Mouse (Mus musculus) left cerebral cortex, adult 18-20 months (tissue): ENCODE measurements around the gene Efna4. TPM values are rescaled to one million over a fixed set of nuclear protein-coding genes. Genes with fewer than 3 reads are reported as not detected.

Experiments used
- DNase-seq, 2 experiments: peaks; one replicate each; pipeline ENCODE4 v3.0.0; 2021 to 2022; ENCODE audit warnings: low spot score in 2 of 2, mixed read lengths in 1 of 2
- total RNA-seq, 2 experiments: library from RNA; stranded (reverse); gene quantifications; 2 replicates each; pipeline ENCODE4 v1.2.3; 2021

Efna4 gene
- total RNA-seq, 2 experiments from 2014 or later: 0.28 TPM; not detected in 1

DNA sequence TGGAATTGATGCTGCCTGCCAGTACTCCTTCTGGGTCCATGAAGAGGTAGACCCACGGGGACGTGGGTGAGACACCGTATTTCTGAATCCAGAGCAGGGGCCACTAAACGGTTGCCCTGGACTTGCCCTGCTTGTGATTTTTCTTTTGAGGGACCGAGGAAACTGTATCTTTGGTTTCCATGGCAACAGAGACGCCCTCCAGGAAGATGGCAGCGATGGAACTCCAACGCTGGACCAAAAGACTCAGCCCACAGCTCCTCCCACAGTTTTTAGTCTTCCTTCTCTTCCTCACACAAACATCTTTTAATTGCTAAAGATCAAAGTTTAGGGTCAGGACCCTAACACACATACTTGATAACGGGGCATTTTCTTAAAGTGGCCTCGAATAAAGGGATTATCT is 5.8 kb downstream of the Efna4 start:
- no peak for DNase-seq

DNA sequence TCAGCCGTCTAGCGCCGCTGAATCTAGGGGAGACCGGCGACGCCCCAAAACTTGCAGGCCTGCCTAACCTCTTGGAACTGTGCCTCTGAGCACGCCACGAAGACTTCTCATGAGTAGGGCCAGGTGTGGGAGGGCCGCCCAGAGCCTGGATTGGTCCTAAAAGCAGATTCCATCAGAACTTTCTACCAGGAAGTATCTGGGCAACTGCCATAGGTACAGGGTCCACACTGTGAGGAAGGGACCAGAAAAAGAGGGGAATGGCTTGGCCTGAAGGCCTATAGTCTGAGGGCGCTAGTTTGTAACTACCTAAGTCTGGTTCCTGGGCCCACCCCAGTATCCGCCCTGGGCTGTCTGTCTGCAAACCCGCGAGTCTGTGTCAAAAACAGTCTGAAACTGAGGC is 6.3 kb downstream of the Efna4 start:
- no peak for DNase-seq

- no peak for DNase-seq
These were observed 6.9 kb downstream of the Efna4 start for GRCm38 (mm10) chr3:89330948-89331347.

- no peak for DNase-seq
These were observed 7.5 kb downstream of the Efna4 start for GRCm38 (mm10) chr3:89330346-89330745.

GRCm38 (mm10) chr3:89328623-89329022 is 9.2 kb downstream of the Efna4 start:
- DNase-seq: no peak

GRCm38 (mm10) chr3:89327371-89327870 is 10.4 kb downstream of the Efna4 start:
- DNase-seq: no peak

DNA sequence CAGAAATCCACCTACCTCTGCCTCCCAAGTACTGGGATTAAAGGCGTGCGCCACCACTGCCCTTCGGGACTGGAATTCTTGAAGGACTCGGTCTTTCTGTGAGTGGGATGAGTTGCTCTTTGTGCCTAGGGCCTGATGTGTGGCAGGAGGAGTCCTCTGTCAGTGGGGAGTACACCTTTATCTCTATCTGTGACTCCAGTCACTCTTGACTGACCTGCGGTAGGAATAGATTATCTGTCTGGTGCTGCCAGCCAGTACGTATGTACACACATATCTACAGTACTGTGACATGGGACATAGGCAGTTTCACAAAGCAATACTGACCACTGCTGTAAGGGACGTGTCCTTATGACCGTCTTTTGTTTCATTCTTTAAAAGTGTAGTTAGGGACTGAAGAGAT is 11.9 kb downstream of the Efna4 start:
- no peak for DNase-seq

DNA sequence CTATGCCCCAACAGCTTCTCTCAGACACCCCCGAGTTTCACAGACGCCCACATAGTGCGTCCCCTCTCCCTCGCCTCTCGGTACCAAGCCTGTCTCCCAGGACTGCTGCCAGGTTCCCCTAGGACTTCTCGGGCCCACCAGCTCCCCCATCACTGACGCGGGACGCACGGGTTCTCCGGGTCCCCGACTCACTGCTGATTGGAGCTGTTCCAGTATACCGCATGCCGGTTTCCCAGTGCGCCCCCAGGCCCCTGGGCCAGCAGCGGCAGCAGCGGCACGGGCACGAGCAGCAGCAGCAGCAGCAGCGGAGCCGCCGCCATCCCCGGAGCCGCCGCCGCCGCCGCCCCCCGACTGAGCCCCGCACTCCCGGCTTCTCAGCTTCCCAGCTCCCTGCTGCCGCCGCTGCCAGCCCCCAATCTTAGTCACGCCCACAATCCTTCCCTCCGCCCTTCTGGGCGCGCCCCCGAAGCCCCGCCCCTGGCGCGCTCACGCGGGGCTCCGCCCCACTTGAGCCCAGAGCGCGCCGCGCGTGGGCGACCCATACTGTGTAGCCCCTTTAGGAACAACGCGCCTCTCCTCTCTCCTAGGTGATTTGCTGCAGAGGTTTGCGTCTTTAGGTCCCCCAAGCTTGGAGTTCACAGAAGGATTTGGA is 15.2 kb downstream of the Efna4 start, which contains the start of gene Efna3:
Efna3 (minus strand) TSS at position 452 of the 652 bp plus-strand sequence.
- DNase-seq: peak; percentile 80 to 89

DNA sequence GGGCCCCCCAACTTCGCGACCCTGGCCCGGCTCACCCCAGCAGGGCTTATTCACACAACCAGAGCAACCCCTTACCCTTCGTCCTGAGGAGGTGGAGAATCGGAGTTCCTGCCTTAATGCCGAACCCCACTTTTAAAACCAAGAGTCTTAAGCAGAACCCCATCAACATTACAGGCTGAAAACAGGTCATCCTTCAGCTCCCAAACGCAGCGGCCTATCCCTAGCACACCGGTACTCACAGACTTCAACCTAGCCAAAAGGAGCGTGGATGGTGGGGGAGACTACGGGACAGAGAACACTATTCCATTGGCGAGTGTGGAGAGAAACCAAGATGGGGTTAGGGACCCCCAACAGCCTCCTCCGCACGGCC is 15.7 kb downstream of the Efna4 start:
- DNase-seq: no peak

DNA sequence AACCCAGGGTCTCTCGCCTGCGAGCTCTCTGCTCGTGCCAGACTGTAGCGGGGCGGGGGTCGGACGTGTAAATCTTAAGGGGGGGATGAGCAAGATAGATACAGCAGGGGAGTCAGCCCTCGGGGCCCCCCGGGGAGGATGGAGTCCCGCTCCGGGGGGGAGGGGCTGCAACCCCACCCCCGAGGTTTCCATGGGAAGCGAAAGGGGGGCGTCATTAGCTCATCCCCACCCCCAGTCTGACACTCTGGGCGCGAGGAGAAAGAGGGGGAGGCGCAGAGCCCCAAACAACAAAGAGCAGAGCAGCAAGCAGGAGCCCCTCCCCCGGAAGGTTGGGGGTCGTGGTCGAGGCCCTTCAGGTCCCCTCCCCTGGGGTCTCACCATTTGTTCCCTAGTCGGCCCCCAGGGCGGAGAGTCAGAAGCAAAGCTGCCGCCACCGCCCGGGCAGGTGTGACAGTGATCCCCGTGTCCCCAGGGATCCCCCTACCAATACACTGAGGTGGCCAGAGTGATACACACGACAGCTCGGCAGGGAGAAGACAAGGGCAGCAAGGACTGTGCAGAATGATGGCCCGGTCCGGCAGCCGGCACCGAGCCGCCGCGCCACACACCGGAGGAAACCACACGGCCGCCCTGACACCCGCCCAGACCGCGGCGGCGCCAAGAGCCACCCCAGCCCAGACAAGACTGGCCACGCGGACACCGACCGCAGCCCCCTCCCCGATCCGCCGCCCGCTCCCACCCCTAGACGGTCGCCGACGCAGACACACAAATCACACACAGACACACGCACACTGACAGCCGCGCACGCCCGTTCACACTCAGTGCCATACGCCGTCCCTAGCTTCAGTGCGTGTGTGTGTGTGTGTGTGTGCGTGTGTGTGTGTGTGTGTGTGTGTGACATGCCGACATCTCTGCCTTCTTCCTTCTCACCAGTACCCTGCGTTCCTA is 16.4 kb downstream of the Efna4 start:
- peak in 1 of 2 experiments; percentile 52 for DNase-seq

- peak; percentile 57 to 60 for DNase-seq
These were observed 17.1 kb downstream of the Efna4 start for GRCm38 (mm10) chr3:89320581-89321182.

DNA sequence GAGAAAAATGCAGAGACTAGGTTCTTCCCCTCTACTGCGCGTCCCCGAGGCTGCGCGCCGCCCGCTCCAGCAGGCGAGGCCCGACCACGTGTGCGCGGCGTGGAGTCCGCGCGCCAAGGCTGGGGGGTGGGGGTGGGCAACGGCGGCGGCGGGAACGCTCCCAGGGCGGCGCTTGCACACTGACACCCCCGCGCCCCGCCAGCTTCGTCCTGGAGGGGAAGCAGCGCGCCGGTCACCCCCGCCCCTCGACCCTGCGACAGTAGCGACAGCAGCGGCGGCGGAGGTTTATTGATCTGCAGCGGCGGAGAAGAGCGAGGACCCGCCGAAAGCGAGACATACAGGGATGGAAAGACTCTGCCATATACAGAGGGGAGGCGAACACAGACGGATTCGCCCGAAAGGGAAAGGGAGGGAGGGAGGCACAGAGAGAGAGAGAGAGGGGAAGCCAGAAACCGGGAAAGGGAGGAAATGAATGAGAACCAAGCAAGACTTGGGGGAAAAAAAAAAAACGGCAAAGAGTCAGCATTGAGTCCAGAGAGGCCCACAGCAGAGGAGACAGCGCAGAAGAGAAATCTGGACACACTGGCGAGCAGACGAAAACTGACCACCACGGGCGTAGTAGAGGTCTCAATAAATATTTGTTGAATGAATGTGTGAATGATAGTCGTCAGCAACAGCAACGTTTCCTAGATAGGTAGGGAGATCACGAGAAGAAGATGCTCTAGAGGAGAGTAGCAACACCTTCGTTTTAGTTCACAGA is 18.1 kb downstream of the Efna4 start:
- peak in 1 of 2 experiments; percentile 74 for DNase-seq

DNA sequence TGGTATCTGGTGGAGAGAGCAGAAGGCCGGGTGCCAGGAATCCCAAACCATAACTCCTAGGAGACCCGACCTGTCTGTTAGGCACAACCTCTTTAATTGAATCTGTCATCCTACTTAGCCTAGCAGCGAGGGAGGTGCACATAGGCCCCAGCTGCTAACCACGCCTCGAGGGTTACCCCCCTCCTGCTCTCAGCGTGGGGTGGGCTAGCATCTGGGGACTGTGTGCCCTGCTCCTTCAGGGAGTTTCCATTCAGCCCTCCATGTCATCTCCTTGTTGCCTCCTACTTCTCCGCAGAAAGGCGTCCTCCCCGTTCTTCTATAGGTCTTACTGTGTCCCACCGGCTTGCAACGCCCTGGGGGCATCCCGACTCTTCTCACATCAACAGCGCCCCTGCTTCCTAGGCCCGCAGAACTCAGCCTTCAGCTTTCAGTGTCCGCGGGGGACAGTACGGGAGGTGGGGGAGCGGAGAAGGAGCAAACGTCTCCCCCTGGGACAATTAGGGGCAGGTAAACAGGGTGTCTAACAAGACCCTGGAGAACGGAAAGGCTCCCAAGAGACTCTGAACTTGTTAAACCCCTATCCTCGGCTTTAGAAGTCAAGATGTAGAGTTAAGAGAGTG is 18.7 kb downstream of the Efna4 start:
- DNase-seq: no peak

GRCm38 (mm10) chr3:89318316-89318715 is 19.5 kb downstream of the Efna4 start:
- DNase-seq: no peak

GRCm38 (mm10) chr3:89317246-89317645 is 20.6 kb downstream of the Efna4 start:
- DNase-seq: peak in 1 of 2 experiments; percentile 49

- peak; percentile 88 to 93 for DNase-seq
These were observed 21.0 kb downstream of the Efna4 start for GRCm38 (mm10) chr3:89316833-89317232.

DNA sequence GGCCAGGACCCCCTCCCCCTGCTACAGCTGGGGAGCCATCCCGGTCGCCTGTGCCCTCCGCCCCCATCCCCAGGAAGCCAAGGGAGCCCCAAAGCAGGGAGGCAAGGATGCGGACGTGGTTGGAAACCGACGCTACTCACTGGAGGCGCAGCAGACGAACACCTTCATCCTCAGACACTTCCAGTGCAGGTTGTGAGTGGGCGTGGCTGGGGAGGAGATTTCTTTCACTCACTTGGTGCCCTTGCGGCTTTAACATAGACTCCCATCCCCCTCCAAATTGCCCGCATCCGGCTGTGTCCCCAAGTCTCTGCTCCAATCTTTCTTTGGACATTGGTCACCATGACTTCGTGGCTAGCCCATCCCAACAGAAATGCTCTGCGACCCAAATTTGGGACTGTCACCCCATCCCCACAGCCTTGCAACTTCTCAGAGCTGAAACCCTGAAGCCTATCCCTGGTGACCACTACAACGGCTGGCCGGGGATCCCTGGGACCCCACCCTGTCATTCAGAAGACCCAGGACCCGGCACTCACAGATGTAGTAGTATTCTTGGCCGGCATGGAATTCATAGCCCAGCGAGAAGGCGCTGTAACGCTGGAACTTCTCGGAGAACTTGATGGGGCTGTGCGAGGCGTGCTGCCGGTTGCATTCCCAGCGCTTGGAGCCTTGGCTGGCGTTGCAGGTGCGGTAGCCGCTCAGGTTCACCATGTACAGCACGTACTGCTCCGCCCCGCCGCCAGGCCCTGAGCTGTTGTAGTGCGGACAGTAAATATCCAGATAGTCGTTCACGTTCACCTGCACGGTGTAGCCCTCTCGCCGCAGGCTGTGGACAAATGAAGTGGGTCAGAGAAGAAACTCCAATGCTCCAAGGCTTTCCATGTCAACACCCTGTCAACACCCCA is 21.6 kb downstream of the Efna4 start:
- peak in 1 of 2 experiments; percentile 35 for DNase-seq

DNA sequence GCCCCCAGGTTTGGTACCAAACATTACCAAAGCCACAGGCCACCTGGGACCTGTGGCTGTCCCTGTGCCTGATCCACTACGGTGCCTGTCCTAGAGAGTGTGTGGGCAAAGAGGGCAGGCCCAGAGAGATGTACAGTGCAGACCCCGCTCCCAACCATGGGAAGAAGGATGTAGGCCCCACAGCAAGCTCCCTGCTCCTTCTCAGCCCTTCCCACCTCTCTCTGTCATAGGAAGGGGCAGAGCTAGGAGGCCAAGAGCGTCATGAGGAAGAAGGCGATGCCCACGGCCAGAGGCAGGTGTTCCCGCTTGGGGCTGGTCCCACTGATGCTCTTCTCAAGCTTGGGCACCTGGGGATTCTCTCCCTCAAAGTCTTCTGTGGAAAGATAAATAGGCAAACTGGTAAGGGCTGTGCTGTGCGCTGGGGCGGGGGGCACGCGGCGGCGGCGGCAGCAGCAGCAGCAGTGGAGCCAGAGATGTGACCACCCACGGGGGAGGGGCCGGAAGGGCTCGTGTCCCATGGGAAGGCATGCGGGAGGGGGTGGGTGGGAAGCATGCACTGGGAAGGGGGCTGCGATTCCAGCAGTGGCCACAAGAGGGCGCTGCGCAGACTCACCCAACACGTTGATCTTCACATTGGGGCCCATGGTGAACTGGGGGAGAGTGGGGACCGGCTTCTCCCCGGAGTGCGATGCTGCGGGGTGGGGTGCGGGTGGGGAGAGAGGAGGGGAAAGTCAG is 22.5 kb downstream of the Efna4 start:
- peak; percentile 72 to 87 for DNase-seq

GRCm38 (mm10) chr3:89314791-89315190 is 23.0 kb downstream of the Efna4 start:
- DNase-seq: no peak
